Mouse (Mus musculus) heart, embryonic 15.5 days (tissue): ENCODE results near the gene Mapkap1. TPM values are rescaled to one million over a fixed set of nuclear protein-coding genes. Genes with fewer than 3 reads are reported as not detected.
A peak's percentile ranks its signal among the peaks of the same experiment; 100 is the strongest.

Experiments
- ATAC-seq: fragments of 200-750 bp; cut with Nextera tagmentation; replicated peaks from 2 replicates; pipeline ENCODE4 v1.8.0; 2017; ENCODE audit warnings: low read depth, moderate TSS enrichment; ENCODE audit not compliant: insufficient number of reproducible peaks, insufficient read depth, low FRiP score
- H3K27ac ChIP-seq: fragments of 300-500 bp; sonication (generic); 2 replicates; pipeline ENCODE4 v1.5.1; 2015; ENCODE audit warnings: mild to moderate bottlenecking, inconsistent platforms
- H3K27me3 ChIP-seq: fragments of 300-500 bp; sonication (generic); 2 replicates; pipeline ENCODE4 v1.6.1; 2015; ENCODE audit warnings: inconsistent platforms
- H3K36me3 ChIP-seq: fragments of 300-500 bp; sonication (generic); 2 replicates; pipeline ENCODE4 v1.6.1; 2015; ENCODE audit warnings: mild to moderate bottlenecking, inconsistent platforms
- H3K4me1 ChIP-seq: fragments of 300-500 bp; sonication (generic); replicated peaks from 2 replicates; pipeline ENCODE4 v1.6.1; 2015; ENCODE audit warnings: inconsistent platforms
- H3K4me2 ChIP-seq: fragments of 300-500 bp; sonication (generic); 2 replicates; pipeline ENCODE4 v1.6.1; 2015; ENCODE audit warnings: inconsistent platforms, mild to moderate bottlenecking, moderate library complexity
- H3K4me3 ChIP-seq: fragments of 300-500 bp; sonication (generic); 2 replicates; pipeline ENCODE4 v1.5.1; 2015; ENCODE audit warnings: mild to moderate bottlenecking, inconsistent platforms
- H3K9ac ChIP-seq: fragments of 300-500 bp; sonication (generic); 2 replicates; pipeline ENCODE4 v1.6.1; 2015; ENCODE audit warnings: mild to moderate bottlenecking, inconsistent platforms
- H3K9me3 ChIP-seq: fragments of 300-500 bp; sonication (generic); replicated peaks from 2 replicates; pipeline ENCODE4 v1.6.1; 2016; ENCODE audit warnings: inconsistent platforms
- WGBS: fragments of 180-500 bp; shearing (Covaris S2); methylation state at CpG from one replicate; pipeline ENCODE4 v1.1.7; 2015; ENCODE audit warnings: mixed read lengths; 5-methylcytosine and 5-hydroxymethylcytosine counted together
- polyA plus RNA-seq: library from polyadenylated mRNA; unstranded; fragments of >200 nt; fragmentation: Nextera tagmentation; extraction: Ambion mirVana; gene quantifications from 2 replicates; pipeline ENCODE4 v1.2.1, GENCODE M21; 2015

The Mapkap1 gene
- polyA plus RNA-seq, 1 experiment from 2014 or later: 65.2 TPM

DNA sequence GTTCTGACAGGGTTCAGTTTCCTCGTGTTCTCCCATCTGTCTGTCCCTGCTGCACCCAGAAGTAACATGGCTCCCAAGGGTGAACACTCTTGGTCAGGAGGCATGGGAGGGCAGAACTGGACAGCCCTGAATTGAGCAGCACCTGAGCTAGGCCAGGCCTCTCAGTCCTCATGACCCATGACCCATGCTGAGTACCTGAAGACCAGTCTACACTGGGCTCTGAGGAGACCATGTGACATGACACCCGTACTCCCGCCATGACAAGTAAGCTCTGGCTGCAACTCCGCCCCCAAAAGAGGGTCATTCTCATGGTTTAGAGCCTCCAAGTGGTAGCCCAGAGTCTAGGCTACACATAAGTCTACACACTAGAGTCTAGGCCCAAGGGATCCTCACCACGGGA, 233.2 kb downstream of the Mapkap1 start:
- H3K4me2 ChIP-seq: no peak overlapping the region
- no peak overlapping the region for H3K9ac ChIP-seq
- 58% methylated on average over 5 of the region's 5 CpGs for WGBS
- no peak overlapping the region for H3K4me3 ChIP-seq
- peak; percentile 10; the same call in 1 of the 2 replicates for ATAC-seq
- no peaks in the 10 kb centered on the region for H3K9me3 ChIP-seq
- H3K36me3 ChIP-seq: no peaks in the 10 kb centered on the region
- H3K27ac ChIP-seq: no peak overlapping the region
- H3K4me1 ChIP-seq: peaks cover 4% of the 10 kb centered on the region
- H3K27me3 ChIP-seq: peaks cover 5% of the 10 kb centered on the region; the same call in 1 of the 2 replicates

DNA sequence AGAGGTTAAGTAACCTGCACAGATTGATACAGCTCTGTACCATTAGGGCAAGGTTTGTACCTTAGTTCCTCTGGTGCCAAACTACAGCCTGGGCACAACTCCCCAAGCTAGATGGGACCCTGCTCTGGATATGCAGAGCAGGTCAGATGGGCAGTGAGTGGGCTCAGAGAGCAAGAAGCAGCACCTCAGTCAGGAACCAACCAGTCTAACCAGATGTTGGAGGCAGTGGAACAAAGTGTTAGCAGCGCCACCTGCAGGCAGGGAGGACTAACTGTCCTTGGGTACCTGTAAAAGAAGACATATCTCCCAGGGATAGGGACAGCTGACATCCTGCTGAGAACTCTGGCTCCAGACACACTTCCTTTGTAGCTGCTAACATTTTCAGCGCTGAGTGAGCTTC, 235.8 kb downstream of the Mapkap1 start:
- no peak overlapping the region for H3K27ac ChIP-seq
- peaks cover 13% of the 10 kb centered on the region for H3K4me1 ChIP-seq
- WGBS: 40% methylated on average over 2 of the region's 2 CpGs
- H3K4me3 ChIP-seq: no peak overlapping the region
- no peak overlapping the region for H3K4me2 ChIP-seq
- no peaks in the 10 kb centered on the region for H3K9me3 ChIP-seq
- no peaks in the 10 kb centered on the region for H3K36me3 ChIP-seq
- ATAC-seq: no peak
- H3K9ac ChIP-seq: no peak overlapping the region
- peaks cover 5% of the 10 kb centered on the region; the same call in 1 of the 2 replicates for H3K27me3 ChIP-seq

DNA sequence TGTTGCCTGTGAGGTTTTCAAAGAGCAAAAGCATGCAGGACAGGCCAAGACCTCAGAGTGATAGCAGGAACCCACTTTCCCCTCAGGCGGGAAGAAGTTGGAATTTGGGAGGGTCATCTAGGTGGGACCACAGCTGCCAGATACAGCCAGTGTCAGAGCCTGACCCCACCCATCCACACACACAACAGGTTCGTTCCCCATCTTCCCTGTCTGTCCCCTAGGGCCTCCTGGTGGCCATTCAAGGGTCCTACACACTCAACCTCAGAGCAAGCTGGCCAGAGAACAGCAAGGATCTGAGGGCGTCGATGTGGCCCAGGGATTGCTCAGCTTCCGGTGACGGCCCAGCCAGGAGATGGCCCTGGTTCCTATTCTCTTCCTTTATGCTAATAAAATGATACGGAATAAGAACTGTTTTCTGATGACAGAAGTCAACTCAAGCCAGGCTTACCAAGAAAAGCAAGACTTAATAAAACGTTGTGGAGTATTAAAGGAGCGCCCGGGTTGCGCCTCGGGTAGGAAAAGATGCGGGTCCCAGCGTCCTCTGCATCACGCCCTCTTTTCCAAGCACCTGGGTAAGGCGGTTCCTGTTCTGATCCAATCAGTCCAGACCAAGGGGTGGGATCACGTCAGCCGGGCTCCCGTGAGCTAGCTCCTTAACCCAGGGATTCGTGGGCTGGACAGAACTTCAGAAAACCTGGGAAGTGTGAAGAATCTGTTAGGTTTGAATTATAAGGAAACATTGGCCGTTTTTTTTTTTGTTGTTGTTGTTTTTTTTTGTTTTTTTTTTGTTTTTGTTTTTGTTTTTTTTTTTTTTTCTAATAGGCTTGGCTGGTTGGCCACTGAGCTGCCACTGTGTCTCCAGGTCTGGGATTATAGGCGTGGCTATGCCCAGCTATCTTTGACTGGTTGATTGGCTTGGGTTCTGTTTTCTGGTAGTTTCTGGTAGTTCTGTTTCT, 238.3 kb downstream of the Mapkap1 start:
- Histone ChIP-seq H3K9me3 (no peaks in the 10 kb centered on the region), H3K27ac (no peak overlapping the region), H3K4me1 (peaks cover 10% of the 10 kb centered on the region), H3K4me2 (no peak overlapping the region), H3K36me3 (no peaks in the 10 kb centered on the region), H3K4me3 (no peak overlapping the region), H3K27me3 (no peaks in the 10 kb centered on the region), H3K9ac (no peak overlapping the region)
- WGBS: 40% methylated on average over 22 of the region's 22 CpGs
- no peak for ATAC-seq

DNA sequence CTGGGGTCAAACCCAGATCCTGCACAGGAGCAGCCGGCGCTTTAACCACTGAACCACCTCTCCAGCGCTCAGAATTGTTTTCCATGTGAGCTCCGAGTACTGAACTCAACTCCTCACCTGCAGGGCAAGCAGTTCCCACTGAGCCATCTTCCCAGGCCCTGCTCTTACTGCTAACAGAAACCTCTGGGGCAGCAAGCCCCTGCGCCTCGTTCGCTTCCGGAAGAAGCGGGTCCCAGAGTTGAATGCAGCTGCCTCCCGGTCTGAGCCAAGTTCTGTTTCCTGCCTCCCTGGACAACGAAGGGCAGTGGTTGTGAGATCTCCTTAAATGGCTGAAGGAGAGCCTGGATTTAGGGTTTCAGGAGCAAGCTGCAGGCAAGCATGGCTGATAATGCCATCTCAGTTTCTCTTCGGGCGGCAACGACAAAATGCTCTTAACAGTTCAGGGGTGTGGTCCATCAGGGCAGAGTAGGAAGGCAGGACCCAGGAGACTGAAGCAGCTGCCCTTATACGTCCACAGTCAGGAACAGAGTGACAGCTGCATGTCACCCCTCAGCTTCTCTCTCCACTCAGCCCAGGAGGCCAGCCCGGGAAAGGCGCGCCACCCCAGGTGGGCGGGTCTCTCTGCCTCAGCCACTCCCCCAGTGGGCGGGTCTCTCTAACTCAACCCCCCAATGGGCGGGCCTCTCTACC, 239.4 kb downstream of the Mapkap1 start:
- 5% methylated on average over 21 of the region's 21 CpGs for WGBS
- H3K4me2 ChIP-seq: peak overlapping the region; percentile 83
- peak overlapping the region; percentile 55 for H3K4me3 ChIP-seq
- peaks cover 10% of the 10 kb centered on the region for H3K4me1 ChIP-seq
- H3K36me3 ChIP-seq: no peaks in the 10 kb centered on the region
- ATAC-seq: peak; percentile 84
- H3K27ac ChIP-seq: peak overlapping the region; percentile 54
- H3K9ac ChIP-seq: peak overlapping the region; percentile 51; the same call in 1 of the 2 replicates
- H3K27me3 ChIP-seq: no peaks in the 10 kb centered on the region
- H3K9me3 ChIP-seq: no peaks in the 10 kb centered on the region

DNA sequence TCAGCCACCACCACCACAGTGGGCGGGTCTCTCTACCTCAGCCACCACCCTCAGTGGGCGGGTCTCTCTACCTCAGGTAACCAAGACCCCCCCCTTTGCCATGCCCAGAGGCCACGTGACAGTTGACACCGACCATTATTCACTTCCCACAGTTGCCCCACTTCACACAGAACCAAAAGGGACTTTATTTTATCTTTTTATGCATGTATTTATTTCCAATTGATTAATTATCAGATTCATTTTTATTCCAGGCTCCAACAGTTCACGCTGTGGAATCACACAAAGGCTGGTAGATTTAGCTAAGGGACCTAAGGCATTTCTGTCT, 239.9 kb downstream of the Mapkap1 start:
- no peak for ATAC-seq
- Histone ChIP-seq H3K4me3 (peak overlapping the region; percentile 55), H3K9ac (no peak overlapping the region), H3K27me3 (no peaks in the 10 kb centered on the region), H3K4me2 (peak overlapping the region; percentile 83), H3K4me1 (peaks cover 10% of the 10 kb centered on the region), H3K36me3 (no peaks in the 10 kb centered on the region), H3K9me3 (no peaks in the 10 kb centered on the region), H3K27ac (no peak overlapping the region)
- 6% methylated on average over 5 of the region's 5 CpGs for WGBS

DNA sequence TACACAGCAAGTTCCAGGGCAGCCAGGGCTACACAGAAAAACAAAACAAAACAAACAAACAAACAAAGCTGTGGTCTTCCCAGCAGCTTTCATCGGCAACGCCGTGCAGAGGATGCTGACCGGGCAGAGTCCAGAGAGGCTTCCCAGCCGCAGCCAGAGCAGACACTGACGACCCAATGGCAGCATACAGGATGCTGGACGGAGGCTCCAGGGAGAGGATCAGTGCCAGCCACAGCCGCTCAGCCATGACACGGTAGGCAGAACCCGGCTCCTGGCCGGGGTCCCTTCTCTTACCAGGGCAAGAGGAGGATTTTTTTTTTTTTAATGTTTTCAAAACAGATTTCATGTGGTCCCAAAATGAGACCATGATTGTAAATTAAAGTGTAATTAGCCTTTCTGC, 240.8 kb downstream of the Mapkap1 start:
- 66% methylated on average over 11 of the region's 11 CpGs for WGBS
- H3K27ac ChIP-seq: no peak overlapping the region
- peaks cover 10% of the 10 kb centered on the region for H3K4me1 ChIP-seq
- no peaks in the 10 kb centered on the region for H3K36me3 ChIP-seq
- no peak overlapping the region for H3K4me3 ChIP-seq
- ATAC-seq: no peak
- H3K9ac ChIP-seq: no peak overlapping the region
- H3K4me2 ChIP-seq: no peak overlapping the region
- no peaks in the 10 kb centered on the region for H3K27me3 ChIP-seq
- no peaks in the 10 kb centered on the region for H3K9me3 ChIP-seq

DNA sequence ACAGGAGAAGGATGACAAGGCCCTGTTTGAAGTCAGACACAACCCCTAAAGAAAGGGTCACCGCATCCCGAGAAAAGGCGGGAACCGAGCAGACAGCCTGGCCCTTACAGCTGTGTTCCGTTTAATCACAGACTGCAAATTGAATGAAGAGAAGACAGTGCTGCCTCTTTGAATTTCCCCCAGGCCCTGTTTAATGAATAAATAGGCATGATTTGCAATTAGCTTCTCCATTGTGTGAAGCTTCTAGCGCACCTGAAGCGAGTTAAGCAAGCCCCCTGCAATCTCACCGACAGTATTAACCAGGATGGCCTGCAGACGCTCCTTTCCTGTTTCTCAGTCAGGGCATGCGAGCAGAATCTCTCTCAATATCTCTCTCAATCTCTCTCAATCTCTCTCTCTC, 261.2 kb downstream of the Mapkap1 start:
- Histone ChIP-seq H3K4me1 (peaks cover 30% of the 10 kb centered on the region), H3K27me3 (no peaks in the 10 kb centered on the region; the same call in 1 of the 2 replicates), H3K36me3 (no peaks in the 10 kb centered on the region), H3K9ac (no peak overlapping the region), H3K4me3 (no peak overlapping the region), H3K27ac (no peak overlapping the region), H3K9me3 (no peaks in the 10 kb centered on the region), H3K4me2 (no peak overlapping the region)
- ATAC-seq: no peak
- 57% methylated on average over 10 of the region's 10 CpGs for WGBS

DNA sequence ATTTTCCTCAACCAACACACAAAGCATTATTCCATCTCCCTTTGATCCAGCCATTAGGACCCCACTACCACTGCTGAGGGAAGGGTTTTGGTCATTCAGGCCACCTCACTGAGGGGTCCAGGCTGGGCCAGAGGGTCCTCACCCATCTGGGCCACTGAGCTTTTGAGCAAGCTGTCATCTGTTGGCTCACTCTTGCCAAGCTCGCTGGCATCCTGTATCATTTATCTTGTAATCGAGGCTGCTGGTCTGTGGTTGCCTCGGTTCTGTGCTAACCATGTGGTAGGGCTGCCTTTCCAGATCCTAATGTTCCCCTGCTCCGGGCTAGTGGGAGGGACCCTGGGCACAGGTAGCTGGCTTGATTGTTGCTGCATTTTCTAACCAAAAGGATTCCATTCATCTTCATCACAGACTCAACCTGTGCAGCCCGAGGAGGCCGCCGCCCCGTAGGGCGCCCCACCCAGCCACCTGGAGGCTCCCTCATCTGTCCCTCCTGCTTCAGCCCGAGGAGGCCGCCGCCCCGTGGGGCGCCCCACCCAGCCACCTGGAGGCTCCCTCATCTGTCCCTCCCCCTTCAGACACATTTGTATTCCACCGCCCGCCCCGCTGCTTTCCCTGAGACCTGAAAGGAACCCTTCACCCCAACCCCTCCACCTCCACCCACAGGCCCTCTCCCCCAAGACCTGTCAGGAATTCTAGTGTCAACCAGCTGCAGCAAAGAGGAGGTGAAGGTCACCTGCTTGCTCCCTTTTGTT, 262.0 kb downstream of the Mapkap1 start:
- Histone ChIP-seq H3K9ac (no peak overlapping the region), H3K4me3 (peak overlapping the region; percentile 19; the same call in 1 of the 2 replicates), H3K4me1 (peaks cover 30% of the 10 kb centered on the region), H3K36me3 (no peaks in the 10 kb centered on the region), H3K9me3 (no peaks in the 10 kb centered on the region), H3K27me3 (no peaks in the 10 kb centered on the region; the same call in 1 of the 2 replicates), H3K4me2 (peak overlapping the region; percentile 44), H3K27ac (peak overlapping the region; percentile 82)
- WGBS: 37% methylated on average over 17 of the region's 17 CpGs
- ATAC-seq: no peak

DNA sequence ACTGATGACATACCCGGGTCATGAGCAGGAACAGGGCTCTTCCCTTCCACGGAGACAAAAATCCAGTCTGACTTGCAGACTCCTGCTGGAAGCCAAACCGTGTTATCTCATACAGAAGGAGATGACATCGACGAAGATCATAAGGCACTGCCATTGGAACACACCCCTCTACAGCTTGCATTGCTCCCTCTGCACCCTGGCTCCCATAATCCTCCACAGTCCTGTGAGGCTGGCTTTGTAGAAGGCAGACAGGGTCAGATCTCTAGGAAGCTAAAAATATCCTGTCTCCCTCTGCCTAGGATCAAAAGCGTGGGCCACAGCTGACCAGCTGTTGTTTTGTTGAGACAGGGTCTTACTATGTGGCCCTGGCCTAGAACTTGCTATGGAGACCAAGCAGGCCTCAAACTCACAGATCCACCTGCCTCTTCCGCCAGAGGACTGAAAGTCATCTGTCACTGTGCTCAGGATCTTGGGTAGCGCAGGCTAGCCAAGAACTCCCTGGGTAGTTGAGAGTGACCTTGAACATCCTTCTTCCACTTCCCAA, 262.7 kb downstream of the Mapkap1 start:
- Histone ChIP-seq H3K4me3 (no peak overlapping the region), H3K9ac (no peak overlapping the region), H3K36me3 (no peaks in the 10 kb centered on the region), H3K27me3 (no peaks in the 10 kb centered on the region; the same call in 1 of the 2 replicates), H3K9me3 (no peaks in the 10 kb centered on the region), H3K4me1 (peaks cover 30% of the 10 kb centered on the region), H3K27ac (peak overlapping the region; percentile 82), H3K4me2 (peak overlapping the region; percentile 44)
- 25% methylated on average over 8 of the region's 8 CpGs for WGBS
- ATAC-seq: peak; percentile 20; the same call in 1 of the 2 replicates

DNA sequence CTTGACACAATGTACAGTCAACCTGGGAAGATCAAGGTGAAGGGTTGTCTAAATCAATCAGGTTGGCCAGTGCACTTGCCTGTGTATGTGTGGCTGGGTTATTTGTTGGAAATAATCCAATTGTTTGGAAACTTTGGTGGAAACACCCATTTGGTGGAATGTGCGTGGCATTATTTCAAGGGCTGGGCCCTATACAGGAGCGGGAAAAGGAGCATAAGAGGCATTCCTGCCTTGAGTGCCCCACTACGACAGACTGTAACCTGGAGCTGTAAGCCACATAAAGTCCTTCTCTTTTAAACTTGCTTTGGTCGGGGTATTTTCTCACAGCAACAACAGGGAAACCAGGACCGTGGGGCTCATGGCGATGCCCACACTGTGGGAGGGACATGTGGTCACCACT, 263.9 kb downstream of the Mapkap1 start:
- no peak for ATAC-seq
- no peak overlapping the region for H3K4me3 ChIP-seq
- H3K27me3 ChIP-seq: no peaks in the 10 kb centered on the region; the same call in 1 of the 2 replicates
- H3K9me3 ChIP-seq: no peaks in the 10 kb centered on the region
- H3K4me2 ChIP-seq: no peak overlapping the region
- H3K9ac ChIP-seq: no peak overlapping the region
- H3K27ac ChIP-seq: no peak overlapping the region
- WGBS: 75% methylated on average over 6 of the region's 6 CpGs
- H3K36me3 ChIP-seq: peaks cover 8% of the 10 kb centered on the region; the same call in 1 of the 2 replicates
- peaks cover 30% of the 10 kb centered on the region for H3K4me1 ChIP-seq
